Mouse (Mus musculus): ENCODE measurements around the gene Oxsr1. TPM values are rescaled to one million over a fixed set of nuclear protein-coding genes. Genes with fewer than 3 reads are reported as not detected.
"Not testable (repeated sequence)": the region's sequence is repeated elsewhere in the genome, so short reads cannot be mapped to it uniquely, and the experiment has no call there.

Oxsr1 gene
- polyA plus RNA-seq, 1 experiment from 2014 or later = 12.1 TPM

- H3K9me3 ChIP-seq = no peaks in the 10 kb centered on the region
- no peak overlapping the region for H3K27ac ChIP-seq (replicated peaks)
- no peaks in the 10 kb centered on the region for H3K27me3 ChIP-seq (replicated peaks; ENCODE audit: low read depth, poor library complexity, severe bottlenecking)
- no peaks in the 10 kb centered on the region for H3K4me1 ChIP-seq
- 92% methylated on average over 3 of the region's 3 CpGs for WGBS
- no peak for DNase-seq (ENCODE audit: low spot score)
- no peak overlapping the region for H3K4me3 ChIP-seq
- peaks cover 41% of the 10 kb centered on the region for H3K36me3 ChIP-seq (replicated peaks)
Observed at GRCm38 (mm10) chr9:119298563-119298962, 23.7 kb downstream of the Oxsr1 start.

DNA sequence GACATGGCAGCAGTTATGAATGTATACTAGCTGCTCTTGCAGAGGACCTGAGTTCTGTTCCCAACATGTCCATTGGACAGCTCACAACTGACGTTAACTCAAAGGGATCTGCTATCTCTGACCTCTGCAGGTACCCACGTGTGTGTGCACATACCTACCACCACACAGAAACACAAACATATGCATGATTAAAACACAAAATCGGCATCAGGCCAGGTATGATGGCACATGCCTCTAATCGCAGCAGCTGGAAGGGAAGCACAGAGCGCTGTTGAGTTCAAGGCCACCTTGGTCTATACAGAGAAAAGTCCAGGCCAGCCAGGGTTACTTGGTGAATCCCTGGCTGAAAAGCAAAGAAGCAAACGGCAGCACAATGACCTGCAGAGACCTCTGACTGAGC, 24.5 kb downstream of the Oxsr1 start:
- Histone ChIP-seq H3K27ac (replicated peaks) (no peak overlapping the region), H3K27me3 (replicated peaks; ENCODE audit: low read depth, poor library complexity, severe bottlenecking) (no peaks in the 10 kb centered on the region), H3K36me3 (replicated peaks) (peaks cover 32% of the 10 kb centered on the region), H3K4me3 (no peak overlapping the region), H3K4me1 (no peaks in the 10 kb centered on the region), H3K9me3 (no peaks in the 10 kb centered on the region)
- DNase-seq (ENCODE audit: low spot score) = no peak
- WGBS = 87% methylated on average over 6 of the region's 6 CpGs

DNA sequence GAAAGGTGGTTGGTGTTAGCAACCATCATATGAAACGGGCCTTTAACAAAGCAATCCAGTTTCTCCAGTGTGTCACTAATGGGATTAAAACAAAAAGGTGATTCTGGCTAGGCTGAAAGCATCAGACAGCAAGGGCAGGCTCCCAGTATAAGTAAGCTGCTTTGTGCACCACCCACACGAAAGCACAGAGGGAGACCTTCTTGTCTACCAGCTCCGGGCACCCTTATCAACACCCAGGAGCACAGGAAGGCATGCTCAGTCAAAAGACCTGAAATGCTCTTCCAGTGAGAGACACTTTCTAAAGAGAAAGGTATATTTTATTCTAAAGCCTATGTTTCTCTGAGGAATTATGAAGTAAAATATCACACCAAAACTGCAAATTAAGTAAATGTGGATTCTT, 31.4 kb downstream of the Oxsr1 start:
- no peak for DNase-seq (ENCODE audit: low spot score)
- Histone ChIP-seq H3K36me3 (replicated peaks) (peaks cover 30% of the 10 kb centered on the region), H3K4me1 (no peaks in the 10 kb centered on the region), H3K9me3 (no peaks in the 10 kb centered on the region), H3K27ac (replicated peaks) (no peak overlapping the region), H3K4me3 (no peak overlapping the region), H3K27me3 (replicated peaks; ENCODE audit: low read depth, poor library complexity, severe bottlenecking) (no peaks in the 10 kb centered on the region)
- WGBS = 89% methylated on average over 3 of the region's 3 CpGs

GRCm38 (mm10) chr9:119280894-119281682, 41.1 kb downstream of the Oxsr1 start:
- Histone ChIP-seq H3K4me1 (no peaks in the 10 kb centered on the region), H3K27ac (replicated peaks) (no peak overlapping the region), H3K9me3 (no peaks in the 10 kb centered on the region), H3K36me3 (replicated peaks) (peaks cover 64% of the 10 kb centered on the region), H3K4me3 (no peak overlapping the region), H3K27me3 (replicated peaks; ENCODE audit: low read depth, poor library complexity, severe bottlenecking) (no peaks in the 10 kb centered on the region)
- no peak for DNase-seq (ENCODE audit: low spot score)
- WGBS = 88% methylated on average over 5 of the region's 5 CpGs

DNA sequence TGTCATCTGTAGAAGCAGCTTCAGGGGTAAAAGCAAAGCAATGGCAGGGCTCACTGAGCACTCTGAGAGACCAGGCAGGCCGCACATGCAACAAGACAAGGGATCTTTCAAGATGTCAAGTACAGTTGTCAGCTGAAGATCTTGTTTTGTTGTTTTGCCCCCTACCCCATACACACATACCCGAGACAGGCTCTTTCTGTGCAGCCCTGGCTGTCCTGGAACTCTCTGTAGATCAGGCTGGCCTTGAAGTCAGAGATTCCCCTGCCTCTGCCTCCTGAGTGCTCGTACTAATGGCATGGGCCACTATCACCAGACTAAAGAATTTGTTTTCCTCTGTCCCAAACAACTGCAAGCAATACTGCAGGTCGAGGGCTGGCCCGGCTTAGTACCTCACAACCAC, 44.2 kb downstream of the Oxsr1 start:
- Histone ChIP-seq H3K36me3 (replicated peaks) (peaks cover 50% of the 10 kb centered on the region), H3K27ac (replicated peaks) (no peak overlapping the region), H3K4me1 (no peaks in the 10 kb centered on the region), H3K27me3 (replicated peaks; ENCODE audit: low read depth, poor library complexity, severe bottlenecking) (no peaks in the 10 kb centered on the region), H3K9me3 (no peaks in the 10 kb centered on the region), H3K4me3 (no peak overlapping the region)
- no peak for DNase-seq (ENCODE audit: low spot score)
- 94% methylated on average over 5 of the region's 5 CpGs for WGBS

GRCm38 (mm10) chr9:119276321-119276720, 45.9 kb downstream of the Oxsr1 start:
- no peaks in the 10 kb centered on the region for H3K4me1 ChIP-seq
- WGBS = 85% methylated on average over 7 of the region's 7 CpGs
- H3K9me3 ChIP-seq = no peaks in the 10 kb centered on the region
- H3K4me3 ChIP-seq = no peak overlapping the region
- peaks cover 40% of the 10 kb centered on the region for H3K36me3 ChIP-seq (replicated peaks)
- no peak overlapping the region for H3K27ac ChIP-seq (replicated peaks)
- DNase-seq (ENCODE audit: low spot score) = no peak
- H3K27me3 ChIP-seq (replicated peaks; ENCODE audit: low read depth, poor library complexity, severe bottlenecking) = no peaks in the 10 kb centered on the region

GRCm38 (mm10) chr9:119274814-119275213, 47.4 kb downstream of the Oxsr1 start:
- H3K9me3 ChIP-seq; H3K27me3 ChIP-seq (replicated peaks; ENCODE audit: low read depth, poor library complexity, severe bottlenecking); H3K4me1 ChIP-seq; H3K4me3 ChIP-seq; H3K27ac ChIP-seq (replicated peaks); DNase-seq (ENCODE audit: low spot score): not testable (repeated sequence)
- peaks cover 39% of the 10 kb centered on the region for H3K36me3 ChIP-seq (replicated peaks)
- 93% methylated on average over 5 of the region's 5 CpGs for WGBS

DNA sequence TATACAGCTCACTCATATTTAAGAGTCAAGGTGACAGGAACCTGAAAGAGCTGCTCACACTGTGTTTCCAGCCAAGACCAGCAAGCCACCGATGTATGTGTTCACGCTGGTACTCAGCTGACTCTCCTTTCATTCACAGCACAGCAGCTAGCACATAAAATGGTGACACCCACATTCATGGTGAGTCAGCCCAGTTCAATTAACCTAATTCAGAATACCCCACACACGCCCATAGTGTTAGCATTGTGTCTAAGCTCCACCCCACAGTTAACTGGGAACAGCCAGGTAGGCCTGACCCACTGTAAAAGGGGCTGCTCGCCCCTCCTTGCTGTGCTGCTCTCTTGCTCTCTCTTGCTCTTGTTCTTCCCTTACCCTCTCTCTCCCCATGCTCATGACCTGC, 50.7 kb downstream of the Oxsr1 start:
- Histone ChIP-seq H3K27me3 (replicated peaks; ENCODE audit: low read depth, poor library complexity, severe bottlenecking) (no peaks in the 10 kb centered on the region), H3K9me3 (no peaks in the 10 kb centered on the region), H3K27ac (replicated peaks) (no peak overlapping the region), H3K36me3 (replicated peaks) (peaks cover 42% of the 10 kb centered on the region), H3K4me3 (no peak overlapping the region), H3K4me1 (no peaks in the 10 kb centered on the region)
- 92% methylated on average over 4 of the region's 4 CpGs for WGBS
- no peak for DNase-seq (ENCODE audit: low spot score)

DNA sequence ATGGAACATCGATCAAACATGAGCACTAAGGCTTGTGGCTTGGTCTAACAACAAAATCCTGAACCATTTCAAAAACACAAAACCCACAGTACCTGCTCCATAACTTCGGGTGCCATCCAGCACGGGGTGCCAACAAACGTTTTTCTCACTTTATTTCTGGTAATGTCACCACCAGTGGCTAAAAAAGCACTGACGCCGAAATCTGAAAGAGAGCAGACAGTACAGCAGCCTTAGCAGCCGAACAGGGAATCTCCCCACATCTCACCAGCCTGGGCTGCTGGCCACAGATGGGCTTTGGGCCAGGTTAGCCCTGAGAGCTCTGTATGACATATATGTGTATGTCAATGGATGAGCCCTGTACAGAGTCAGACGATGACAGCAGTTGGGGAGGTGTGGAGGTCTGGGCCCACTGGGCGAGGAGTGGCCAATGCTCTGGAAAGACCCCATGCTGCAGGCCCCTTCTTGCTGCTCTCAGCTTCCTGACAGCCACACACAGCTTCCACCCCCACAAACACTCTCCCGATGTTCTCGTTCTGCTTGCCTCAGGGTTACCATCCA, 53.6 kb downstream of the Oxsr1 start:
- Histone ChIP-seq H3K27ac (replicated peaks) (no peak overlapping the region), H3K4me1 (no peaks in the 10 kb centered on the region), H3K36me3 (replicated peaks) (peaks cover 64% of the 10 kb centered on the region), H3K9me3 (no peaks in the 10 kb centered on the region), H3K4me3 (no peak overlapping the region), H3K27me3 (replicated peaks; ENCODE audit: low read depth, poor library complexity, severe bottlenecking) (no peaks in the 10 kb centered on the region)
- DNase-seq (ENCODE audit: low spot score) = no peak
- WGBS = 93% methylated on average over 11 of the region's 11 CpGs

- no peak for DNase-seq (ENCODE audit: low spot score)
- H3K4me1 ChIP-seq = no peaks in the 10 kb centered on the region
- H3K9me3 ChIP-seq = no peaks in the 10 kb centered on the region
- no peak overlapping the region for H3K4me3 ChIP-seq
- peaks cover 66% of the 10 kb centered on the region for H3K36me3 ChIP-seq (replicated peaks)
- H3K27ac ChIP-seq (replicated peaks) = no peak overlapping the region
- H3K27me3 ChIP-seq (replicated peaks; ENCODE audit: low read depth, poor library complexity, severe bottlenecking) = no peaks in the 10 kb centered on the region
- 93% methylated on average over 6 of the region's 6 CpGs for WGBS
Observed at GRCm38 (mm10) chr9:119268120-119268519, 54.1 kb downstream of the Oxsr1 start.

DNA sequence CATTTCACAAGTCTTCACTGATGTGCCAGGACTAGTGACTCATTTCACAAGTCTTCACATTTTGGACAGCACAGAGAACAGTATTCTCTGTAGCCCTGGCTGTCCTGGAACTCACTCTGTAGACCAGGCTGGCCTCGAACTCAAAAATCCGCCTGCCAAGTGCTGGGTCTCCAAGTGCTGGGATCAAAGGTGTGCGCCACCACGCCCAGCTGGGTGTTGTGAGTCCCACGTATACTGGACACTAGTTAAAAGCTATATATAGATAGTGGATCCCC, 56.2 kb downstream of the Oxsr1 start:
- H3K4me1 ChIP-seq = not testable (repeated sequence)
- WGBS = 95% methylated on average over 5 of the region's 5 CpGs

GRCm38 (mm10) chr9:119265373-119266120, 56.7 kb downstream of the Oxsr1 start:
- WGBS = 75% methylated on average over 1 of the region's 1 CpGs
- H3K4me1 ChIP-seq; H3K4me3 ChIP-seq; H3K9me3 ChIP-seq; H3K27me3 ChIP-seq (replicated peaks; ENCODE audit: low read depth, poor library complexity, severe bottlenecking); H3K27ac ChIP-seq (replicated peaks); DNase-seq (ENCODE audit: low spot score): not testable (repeated sequence)
- H3K36me3 ChIP-seq (replicated peaks) = peaks cover 77% of the 10 kb centered on the region

More for the DNA sequence above, 56.2 kb downstream of the Oxsr1 start:
- not testable (repeated sequence) for H3K9me3 ChIP-seq; H3K27me3 ChIP-seq (replicated peaks; ENCODE audit: low read depth, poor library complexity, severe bottlenecking); H3K27ac ChIP-seq (replicated peaks); H3K4me3 ChIP-seq; DNase-seq (ENCODE audit: low spot score)
- H3K36me3 ChIP-seq (replicated peaks) = peaks cover 75% of the 10 kb centered on the region

GRCm38 (mm10) chr9:119263067-119263466, 59.2 kb downstream of the Oxsr1 start:
- WGBS = 91% methylated on average over 4 of the region's 4 CpGs
- Histone ChIP-seq H3K27me3 (replicated peaks; ENCODE audit: low read depth, poor library complexity, severe bottlenecking) (no peaks in the 10 kb centered on the region), H3K27ac (replicated peaks) (no peak overlapping the region), H3K4me3 (no peak overlapping the region), H3K36me3 (replicated peaks) (peaks cover 83% of the 10 kb centered on the region), H3K9me3 (no peaks in the 10 kb centered on the region), H3K4me1 (no peaks in the 10 kb centered on the region)
- no peak for DNase-seq (ENCODE audit: low spot score)
